Mouse (Mus musculus) 3T3-L1 (cell line): ENCODE data around the gene Scyl1.

Experiments used
- DNase-seq: peaks from one replicate; pipeline ENCODE4 v3.0.0-alpha.2; 2015; ENCODE audit warnings: low read depth, low spot score

Scyl1 gene

DNA sequence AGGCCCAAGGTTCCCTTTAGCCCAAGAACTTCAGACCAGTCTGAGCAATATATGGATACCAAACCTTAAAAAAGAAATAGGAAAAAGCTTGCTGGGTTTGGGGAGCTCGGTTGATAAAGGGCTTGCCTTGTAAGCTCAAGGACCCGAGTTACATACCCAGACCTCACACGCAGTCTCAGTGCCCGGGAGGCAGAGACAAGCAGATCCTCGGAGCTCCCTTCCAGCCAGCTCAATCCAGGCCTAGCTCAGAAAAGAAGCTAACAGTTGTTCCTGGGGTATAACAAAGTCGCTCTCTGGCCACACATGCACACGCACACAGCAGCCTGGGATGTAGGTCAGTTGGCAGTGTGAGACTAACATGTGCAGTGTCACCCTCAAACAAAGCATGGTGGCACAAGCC is 16.7 kb upstream of the Scyl1 start:
- DNase-seq = no peak

DNA sequence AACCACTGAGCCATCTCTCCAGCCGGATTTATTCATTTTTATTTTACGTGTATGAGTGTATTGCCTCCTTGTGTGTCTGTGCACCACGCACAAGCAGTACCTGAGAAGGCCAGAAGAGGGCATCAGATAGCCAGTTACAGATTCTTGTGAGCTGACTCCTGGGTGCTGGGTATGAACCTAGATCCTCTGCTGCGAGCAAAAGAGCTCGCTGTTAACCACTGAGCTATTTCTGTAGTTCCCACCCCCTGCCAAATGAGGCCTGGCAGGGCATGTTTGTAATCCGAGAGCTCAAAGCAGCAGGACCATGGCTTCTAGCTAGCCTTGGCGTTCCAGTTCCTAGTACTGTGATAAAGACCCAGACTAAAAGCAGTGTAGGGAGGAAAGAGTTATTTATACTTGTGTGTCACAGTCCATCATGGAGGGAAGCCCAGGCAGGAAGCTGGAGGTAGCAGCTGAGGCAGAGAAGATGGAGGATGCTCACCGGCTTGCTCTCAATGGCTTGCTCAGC is 16.0 kb upstream of the Scyl1 start:
- peak; percentile 100 for DNase-seq

DNA sequence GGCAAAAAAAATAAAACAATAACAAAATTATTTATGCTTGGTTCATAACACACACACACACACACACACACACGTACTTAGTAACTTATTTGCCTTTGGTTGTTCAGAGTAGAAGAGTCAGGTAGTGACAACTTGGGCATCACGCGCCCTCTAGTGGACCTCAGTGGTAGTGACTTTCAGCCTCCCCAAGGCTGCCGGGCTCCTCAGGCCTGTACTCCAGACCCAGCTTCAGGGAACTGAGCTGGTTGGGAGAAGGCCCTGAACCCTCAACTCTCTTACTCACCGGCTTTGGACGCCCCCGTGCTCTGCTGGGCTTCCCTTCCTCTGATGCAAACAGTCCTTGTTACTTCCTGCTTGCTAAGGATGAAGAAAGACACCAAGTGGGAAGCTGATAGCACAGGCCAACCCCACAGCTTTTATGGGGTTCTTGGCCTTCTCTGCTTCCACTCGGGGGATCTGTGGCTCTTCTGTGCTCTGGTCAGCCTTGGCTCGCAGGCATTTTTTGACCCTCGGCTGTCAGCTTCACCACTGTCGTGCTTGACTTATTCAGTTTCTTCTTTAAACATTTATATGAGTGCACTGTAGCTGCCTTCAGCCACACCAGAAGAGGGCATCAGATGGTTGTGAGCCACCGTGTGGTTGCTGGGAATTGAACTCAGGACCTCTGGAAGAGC is 15.4 kb upstream of the Scyl1 start:
- DNase-seq = peak; percentile 98

DNA sequence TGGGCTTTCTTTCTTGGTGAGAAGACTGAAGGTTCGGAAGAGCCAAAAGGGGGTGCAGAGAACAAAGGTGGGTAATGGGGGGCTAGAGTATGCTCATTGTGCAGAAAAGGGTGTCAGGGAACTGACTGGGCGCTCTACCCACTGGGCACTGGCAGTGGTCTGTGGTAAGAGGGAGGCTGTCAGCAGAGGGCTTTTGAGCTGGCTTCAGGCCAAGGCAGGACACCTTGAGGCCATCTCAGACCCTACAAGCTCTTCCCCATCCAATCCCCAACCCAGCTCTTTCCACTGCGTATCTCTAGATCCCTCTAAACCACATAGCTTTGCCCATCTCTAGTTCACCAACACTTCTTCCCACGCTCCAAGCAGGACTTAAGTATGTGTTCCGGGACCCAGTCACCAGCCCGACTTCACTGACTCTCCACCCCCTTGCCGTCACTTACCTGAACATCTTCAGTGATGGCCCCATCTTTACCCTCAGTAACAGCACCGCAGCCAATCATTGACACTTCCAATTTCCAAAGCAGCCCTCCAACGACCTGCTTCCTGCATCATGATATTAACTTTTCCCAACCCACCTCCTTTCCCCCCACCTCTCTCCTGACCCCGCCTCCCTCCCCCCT is 13.8 kb upstream of the Scyl1 start:
- no peak for DNase-seq

DNA sequence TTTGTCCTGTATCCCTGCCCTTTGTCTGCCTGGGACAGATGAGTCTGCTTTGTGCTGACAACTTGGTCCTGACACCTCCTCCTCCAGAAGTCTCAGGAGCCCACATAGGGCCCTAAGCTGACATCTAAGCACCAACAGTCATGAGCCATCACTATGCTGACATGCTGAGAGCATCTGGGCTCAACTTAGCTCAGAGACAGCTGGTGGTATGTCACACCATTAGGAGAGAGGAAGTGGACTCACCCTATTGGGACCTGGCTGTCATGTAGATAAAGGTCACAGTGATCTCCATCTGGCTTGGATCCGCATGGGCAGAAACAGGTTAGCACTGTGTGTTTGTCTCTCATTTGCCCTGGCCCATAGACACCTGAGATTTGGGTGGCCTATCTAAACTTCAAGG is 10.9 kb upstream of the Scyl1 start:
- DNase-seq = no peak

DNA sequence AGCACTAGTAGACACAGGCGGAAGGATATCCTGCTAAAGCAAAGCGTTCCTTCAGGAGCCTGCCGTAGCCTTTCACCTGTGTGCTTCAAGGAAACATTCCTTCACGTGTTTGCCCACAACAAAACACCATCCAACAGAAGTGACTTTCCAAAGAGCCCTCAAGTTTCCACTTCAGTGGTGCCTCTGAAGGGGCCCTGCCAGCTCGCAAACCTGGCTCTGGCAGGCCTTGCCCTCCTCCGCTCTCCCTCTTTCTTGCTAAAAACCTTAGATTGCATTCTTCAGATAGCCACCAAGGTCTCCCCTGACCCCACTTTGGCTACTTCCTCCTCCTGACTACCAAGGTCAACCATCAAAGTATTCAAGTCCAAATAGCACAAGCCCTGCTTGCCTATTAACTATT is 10.3 kb upstream of the Scyl1 start:
- no peak for DNase-seq

DNA sequence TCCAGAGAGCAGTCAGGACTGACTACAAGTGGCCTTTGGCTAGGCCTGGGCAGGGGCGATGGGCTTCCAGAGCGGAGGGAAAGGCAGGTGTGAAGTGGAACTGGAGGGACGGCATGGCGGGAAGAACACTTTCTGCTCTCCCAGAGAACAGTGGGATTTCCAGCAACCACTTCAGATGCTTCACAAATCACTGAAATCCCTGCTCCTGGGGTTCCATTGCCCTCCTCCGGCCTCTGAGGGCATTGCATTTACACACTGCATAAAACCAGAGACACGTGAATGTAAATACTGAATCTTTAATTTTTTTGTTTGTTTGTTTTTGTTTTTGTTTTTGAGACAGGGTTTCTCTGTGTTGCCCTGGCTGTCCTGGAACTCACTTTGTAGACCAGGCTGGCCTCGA is 9.0 kb upstream of the Scyl1 start:
- peak; percentile 91 for DNase-seq

DNA sequence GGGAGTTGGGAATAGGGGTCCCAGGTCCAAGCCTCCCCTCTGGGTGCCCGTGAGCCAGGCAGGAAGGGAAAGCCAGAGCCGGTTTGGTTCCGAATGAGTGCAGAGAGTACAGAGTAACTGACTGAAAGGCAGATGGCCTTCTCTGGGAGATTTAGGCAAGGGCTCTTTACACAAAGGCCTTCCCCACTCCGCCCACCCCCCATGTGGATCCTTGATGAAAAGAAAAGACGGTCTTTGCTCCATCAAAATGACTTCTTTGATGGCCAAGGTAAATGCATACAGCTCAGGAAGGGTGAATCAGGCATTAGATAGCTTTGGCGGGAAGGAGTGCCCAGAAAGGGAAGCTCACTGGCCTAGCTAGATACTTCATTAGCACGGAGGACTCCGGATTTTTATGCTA is 7.1 kb upstream of the Scyl1 start:
- no peak for DNase-seq

DNA sequence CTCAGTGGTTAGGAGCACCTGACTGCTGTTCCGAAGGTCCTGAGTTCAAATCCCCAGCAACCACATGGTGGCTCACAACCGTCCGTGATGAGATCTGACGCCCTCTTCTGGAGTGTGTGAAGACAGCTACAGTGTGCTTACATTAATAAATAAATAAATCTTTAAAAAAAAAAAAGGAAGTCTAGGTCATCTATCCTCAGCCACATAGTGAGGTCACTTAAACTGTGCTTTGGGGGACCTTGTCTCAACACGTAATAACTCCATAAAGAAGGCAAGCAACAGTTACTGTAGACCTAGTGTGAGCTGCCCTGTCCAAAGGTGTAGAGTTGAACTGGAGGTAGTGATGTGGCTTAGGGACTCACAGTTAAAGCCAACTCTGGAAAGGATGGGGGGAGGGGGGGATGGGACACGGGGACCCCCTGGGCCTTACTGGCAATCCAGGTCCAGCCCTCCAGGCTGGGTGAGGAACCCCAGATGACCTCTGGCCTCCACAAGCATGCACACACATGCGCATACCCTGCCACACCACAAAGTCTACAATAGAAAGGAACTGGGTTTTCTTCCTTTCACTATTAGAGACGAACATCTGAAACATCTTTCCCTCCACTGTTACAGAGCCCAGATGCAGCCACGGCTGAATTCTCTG is 6.3 kb upstream of the Scyl1 start:
- no peak for DNase-seq

DNA sequence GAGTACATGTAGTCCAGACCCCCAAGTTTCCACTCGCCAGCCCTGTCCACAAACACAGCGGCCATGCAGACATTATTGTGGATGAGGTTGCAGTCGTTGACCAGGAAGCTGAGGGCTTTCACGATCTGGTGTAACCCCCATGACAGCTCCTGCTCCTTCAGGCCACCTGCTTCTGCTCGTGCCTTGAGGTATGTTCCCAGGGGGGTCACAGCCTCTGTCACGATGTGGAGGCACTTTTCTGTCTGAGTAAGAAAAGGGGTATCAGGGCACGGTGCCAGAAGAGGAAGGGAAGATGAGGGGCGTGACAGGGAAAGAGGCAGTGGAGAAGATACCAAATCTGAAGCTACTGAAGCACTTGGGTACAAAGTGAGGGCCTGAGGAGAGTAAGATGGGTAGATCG is 908 bp downstream of the Scyl1 start:
- no peak for DNase-seq

DNA sequence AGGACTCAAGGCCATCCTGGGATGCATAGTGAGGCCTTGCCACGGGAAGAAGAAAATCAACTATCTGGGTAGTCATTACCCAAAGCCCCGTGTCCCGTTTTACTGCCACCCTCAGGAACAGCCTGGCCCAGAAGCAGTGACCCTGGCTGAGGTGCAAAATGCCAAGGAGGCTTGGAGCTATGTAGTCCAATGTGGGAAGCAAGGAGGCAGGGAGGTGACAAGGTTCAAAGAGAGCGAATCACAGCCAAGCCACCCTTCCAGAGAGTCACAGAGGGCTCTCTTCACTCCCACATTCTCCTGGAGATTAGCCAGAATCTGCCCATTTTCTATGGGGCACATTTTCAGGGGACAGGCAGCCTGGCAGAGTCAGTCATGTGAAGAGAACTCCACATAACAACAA is 3.9 kb downstream of the Scyl1 start:
- no peak for DNase-seq

DNA sequence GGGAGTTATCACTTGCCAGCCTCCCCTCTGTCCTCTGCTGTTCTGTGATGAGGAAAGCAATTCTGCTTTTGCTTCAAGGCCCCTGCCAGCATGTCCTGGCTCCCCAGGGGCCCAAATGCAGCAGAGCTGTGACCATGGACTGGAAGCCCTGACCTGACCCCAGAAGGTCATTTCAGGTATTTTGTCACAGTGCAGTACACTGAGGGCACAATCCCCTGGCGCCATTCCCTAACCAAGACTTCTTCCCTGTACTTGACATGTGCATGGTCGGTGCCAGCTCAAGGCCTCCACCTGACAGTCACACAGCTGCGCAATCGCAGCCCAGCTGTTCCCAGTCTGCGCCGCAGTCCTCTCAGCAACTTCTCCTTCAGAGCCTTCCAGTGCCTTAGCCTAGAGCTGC is 8.1 kb downstream of the Scyl1 start:
- DNase-seq = no peak

DNA sequence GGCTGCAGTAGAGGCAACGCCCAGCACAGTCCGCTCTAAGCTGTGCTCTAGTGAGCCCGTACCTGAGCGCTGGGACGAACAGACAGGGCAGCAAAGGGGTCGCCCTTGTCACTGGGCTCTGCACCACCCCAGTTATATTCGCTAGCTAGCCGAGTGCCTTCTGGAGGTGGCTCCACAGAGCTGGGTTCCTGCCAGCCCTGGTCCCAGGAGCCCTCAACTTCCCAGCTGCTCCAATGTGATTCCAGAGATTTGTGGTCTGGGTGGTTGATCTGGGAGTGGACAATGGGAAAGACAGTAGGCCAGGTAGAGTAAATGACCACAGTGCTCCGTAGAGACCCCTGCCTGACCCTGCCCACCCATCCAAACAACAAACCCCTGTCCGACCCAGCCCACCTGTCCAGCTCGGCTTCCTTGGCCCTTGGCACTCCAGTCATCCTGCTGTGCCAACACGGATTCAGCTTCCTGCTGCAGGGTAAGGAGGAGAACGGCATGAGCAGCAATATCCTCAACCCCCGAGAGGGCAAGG is 12.3 kb downstream of the Scyl1 start:
- DNase-seq = no peak

DNA sequence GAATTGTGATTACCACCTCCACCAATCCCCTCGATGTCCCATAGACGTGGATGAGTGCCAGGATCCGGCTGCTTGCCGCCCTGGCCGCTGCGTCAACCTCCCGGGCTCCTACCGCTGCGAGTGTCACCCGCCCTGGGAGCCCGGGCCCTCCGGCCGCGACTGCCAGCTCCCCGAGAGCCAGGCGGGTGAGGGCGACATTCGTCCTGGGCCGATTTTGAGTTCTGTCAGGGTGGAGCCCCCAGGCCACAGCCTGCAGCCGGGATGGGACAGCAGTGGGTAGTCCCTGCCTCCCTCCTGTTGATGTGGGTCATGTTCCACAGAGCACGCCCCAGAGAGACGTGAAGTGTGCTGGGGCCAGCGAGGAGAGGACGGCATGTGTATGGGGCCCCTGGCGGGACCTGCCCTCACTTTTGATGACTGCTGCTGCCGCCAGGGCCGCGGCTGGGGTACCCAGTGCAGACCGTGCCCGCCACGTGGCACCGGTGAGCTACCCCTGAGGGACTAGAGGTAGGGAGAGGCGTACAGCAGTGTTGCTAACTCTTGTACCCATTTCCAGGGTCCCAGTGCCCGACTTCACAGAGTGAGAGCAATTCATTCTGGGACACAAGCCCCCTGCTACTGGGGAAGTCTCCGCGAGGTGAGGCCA is 14.1 kb downstream of the Scyl1 start:
- DNase-seq = no peak

DNA sequence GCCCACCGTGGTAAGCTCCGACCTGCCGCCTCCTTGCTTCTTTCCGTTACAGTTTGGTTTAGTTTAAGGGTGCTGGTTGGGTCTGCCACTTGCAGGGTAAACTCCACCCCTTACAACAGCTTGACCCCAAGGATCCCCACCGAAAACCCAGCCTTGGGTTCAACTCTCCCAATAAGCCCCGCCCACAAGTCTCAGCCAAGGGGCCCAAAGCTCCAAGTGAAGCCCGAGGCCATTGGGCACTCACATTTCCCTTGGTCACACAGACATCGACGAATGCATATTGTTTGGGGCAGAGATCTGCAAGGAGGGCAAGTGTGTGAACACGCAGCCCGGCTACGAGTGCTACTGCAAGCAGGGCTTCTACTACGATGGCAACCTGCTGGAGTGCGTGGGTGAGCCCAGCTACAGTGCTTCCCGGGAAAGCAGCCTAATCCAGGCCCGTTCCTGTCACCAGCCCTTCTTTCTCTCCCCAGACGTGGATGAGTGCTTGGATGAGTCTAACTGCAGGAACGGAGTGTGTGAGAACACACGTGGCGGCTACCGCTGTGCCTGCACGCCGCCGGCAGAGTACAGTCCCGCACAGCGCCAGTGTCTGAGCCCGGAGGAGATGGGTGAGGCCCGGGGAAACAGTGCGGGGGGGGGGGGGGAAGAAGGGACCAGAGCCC is 14.8 kb downstream of the Scyl1 start:
- DNase-seq = no peak

DNA sequence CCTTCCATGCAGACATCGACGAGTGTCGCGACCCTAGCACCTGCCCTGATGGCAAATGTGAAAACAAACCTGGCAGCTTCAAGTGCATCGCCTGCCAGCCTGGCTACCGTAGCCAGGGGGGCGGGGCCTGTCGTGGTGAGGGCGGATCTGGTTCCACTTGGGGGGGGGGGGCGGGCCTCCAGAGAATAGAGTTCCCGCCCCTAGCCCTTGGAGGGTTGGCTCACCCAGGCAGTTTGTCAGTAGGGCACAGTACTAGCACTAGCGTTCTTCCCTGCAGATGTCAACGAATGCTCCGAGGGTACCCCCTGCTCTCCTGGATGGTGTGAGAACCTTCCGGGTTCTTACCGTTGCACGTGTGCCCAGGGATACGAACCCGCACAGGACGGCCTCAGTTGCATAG is 19.5 kb downstream of the Scyl1 start:
- DNase-seq = no peak

DNA sequence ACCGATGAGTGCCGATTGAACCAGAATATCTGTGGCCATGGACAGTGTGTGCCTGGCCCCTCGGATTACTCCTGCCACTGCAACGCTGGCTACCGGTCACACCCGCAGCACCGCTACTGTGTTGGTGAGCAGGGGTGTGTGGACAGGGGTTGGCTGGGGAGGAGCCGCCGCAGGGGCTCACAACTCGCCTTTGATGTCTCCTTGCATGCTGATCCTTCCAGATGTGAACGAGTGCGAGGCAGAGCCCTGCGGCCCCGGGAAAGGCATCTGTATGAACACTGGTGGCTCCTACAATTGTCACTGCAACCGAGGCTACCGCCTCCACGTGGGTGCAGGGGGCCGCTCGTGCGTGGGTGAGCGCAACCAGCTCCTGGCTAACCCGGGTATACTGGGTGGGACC is 20.3 kb downstream of the Scyl1 start:
- DNase-seq = no peak

DNA sequence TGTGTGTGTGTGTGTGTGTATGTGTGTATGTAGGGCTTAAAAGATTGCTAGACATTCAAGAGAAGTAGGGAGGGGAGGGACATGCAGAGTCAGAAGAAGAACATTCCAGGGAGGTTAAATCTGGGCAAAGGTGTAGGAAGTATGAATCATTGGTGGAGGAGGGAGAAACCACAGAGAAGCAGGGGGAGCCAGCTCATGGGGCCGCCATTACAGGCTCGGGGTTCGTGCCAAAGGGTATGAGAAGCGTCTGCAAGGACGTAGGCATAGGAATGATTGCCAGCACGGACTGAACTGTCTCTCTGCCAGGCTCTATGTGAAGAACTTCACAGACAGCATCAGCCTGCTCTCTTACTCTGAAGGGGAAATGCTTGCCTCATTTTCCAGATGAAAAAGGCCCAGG is 21.7 kb downstream of the Scyl1 start:
- DNase-seq = peak; percentile 94

DNA sequence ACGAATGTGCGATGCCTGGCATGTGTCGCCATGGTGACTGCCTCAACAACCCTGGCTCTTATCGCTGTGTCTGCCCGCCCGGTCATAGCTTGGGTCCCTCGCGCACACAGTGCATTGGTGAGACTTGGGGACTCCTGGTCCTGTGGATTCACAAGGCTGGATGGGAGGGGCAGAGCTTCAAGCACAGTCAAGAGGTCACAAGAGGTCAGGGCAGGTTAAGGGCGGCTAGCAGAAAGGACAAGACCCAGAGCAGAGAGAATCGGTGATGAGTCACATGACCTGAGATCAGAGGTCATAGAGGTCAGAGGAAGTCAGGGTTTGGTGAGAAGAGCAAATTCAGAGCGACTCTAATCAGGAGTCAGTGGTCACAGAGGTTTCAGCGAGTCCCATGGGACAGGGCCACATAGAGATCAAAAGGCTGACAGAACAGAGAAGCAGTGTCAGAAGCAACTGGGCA is 24.3 kb downstream of the Scyl1 start:
- no peak for DNase-seq

DNA sequence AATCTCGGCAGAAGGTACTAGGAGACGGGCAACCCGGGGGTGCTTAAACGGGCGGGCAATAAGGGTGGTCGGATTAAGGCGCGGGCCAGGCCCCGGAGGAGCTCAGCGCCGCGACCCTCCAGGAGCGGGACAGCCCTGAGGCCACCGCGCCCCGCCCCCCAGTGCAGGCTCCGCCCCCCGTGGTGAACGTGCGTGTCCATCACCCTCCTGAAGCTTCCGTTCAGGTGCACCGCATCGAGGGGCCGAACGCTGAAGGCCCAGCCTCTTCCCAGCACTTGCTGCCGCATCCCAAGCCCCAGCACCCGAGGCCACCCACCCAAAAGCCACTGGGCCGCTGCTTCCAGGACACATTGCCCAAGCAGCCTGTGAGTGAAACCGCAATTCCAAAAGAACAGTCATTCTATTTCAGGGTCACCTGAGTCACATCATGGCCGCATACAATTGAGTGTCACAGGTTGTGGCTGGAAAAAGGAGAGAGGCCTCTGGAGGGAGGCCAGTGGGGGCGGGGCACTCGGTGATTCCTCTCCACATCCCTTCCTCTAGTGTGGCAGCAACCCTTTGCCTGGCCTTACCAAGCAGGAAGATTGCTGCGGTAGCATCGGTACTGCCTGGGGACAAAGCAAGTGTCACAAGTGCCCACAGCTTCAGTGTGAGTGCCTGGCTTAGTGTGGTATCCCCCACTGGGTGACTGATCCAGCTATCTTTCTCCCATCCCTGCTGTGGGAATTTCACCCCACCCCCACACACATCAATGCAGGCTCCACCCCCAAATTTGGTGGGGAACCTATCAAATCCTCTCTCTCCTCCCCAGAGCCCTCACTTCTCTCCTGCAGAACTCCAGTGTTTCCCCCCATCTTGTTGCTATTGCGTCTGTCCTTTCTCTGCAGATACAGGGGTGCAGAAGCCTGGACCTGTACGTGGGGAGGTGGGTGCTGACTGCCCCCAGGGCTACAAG is 25.2 kb downstream of the Scyl1 start:
- DNase-seq = no peak

DNA sequence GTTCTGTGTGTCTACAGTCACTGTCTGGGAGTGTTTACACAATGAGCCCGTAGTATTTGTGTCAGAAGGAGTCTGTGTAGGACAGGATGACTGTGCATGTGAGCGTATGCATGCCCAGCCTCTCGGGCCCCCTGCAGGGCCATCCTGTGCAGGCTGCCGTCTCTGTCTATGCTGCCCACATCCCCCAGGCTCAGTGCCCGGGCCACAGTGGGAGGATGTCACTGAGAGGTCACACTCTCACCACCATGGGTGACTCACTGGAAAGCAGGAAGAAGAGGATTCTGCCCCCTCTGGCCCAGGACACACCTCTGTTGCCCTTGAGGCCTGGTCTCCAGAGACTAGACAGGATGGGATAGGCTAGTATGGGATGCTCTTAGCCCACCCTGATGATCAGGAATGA is 27.6 kb downstream of the Scyl1 start:
- DNase-seq = peak; percentile 92
